Comparison of ENCODE assay signal across 7 mouse cellular contexts in genomic region chr7:44352750-44353600, GRCm38 (mm10). TPM values are rescaled to one million over a fixed set of nuclear protein-coding genes. Genes with fewer than 3 reads are reported as not detected.
A peak's percentile ranks its signal among the peaks of the same experiment; 100 is the strongest.
DNase-seq lines count a peak whose midpoint lies in the region; ATAC-seq and TF ChIP-seq lines count a peak whose summit lies in the region.

No protein-coding gene starts in this region.

- H3K27ac ChIP-seq in layer of hippocampus, adult 2 months: peak overlapping the region; percentile 75
- no peak overlapping the region for H3K27ac ChIP-seq in forebrain, embryonic 12.5 days
- no peak overlapping the region for H3K27ac ChIP-seq in midbrain, embryonic 11.5 days (ENCODE audit: low read depth, low read length)
- H3K27ac ChIP-seq in gastrocnemius, adult 2 months: no peak overlapping the region

- TF ChIP-seq CTCF in layer of hippocampus, adult 2 months (conservative IDR thresholded peaks at IDR 0.05): 0 out of 2 replicates have a peak, but pooled peaks have one; percentile 4
- no peak for TF ChIP-seq CTCF in gastrocnemius, adult 2 months (IDR thresholded peaks at IDR 0.05)

- no peak overlapping the region for H3K4me3 ChIP-seq in layer of hippocampus, adult 2 months
- peak overlapping the region; percentile 21 for H3K4me3 ChIP-seq in forebrain, embryonic 12.5 days (replicated peaks)
- peak overlapping the region; percentile 15 for H3K4me3 ChIP-seq in midbrain, embryonic 11.5 days (ENCODE audit: low read depth, low read length)
- H3K4me3 ChIP-seq in gastrocnemius, adult 2 months: no peak overlapping the region

- 2% methylated on average over 71 of the region's 71 CpGs for WGBS in forebrain, embryonic 12.5 days
- WGBS in midbrain, embryonic 11.5 days: 1% methylated on average over 65 of the region's 71 CpGs

- H3K4me2 ChIP-seq in forebrain, embryonic 12.5 days: peak overlapping the region; percentile 33
- peak overlapping the region; percentile 26 for H3K4me2 ChIP-seq in midbrain, embryonic 11.5 days

- peak in 1 of 2 experiments; percentile 21 for DNase-seq in layer of hippocampus, adult 2 months (ENCODE audit: low spot score in 2 of 2)
- no peak for DNase-seq in layer of hippocampus, postnatal 36 days
- DNase-seq in cerebellum, postnatal 25 days: peak; percentile 42 to 43
- DNase-seq in midbrain, embryonic 11.5 days (ENCODE audit: low spot score, missing footprints): peak; percentile 90
- no peak for DNase-seq in gastrocnemius, adult 2 months
- no peak for DNase-seq in spleen, adult 12 weeks (ENCODE audit: low spot score)

- H3K9ac ChIP-seq in forebrain, embryonic 12.5 days: 0 out of 2 replicates have a peak overlapping the region, but pooled peaks have one; percentile 21
- H3K9ac ChIP-seq in midbrain, embryonic 11.5 days (ENCODE audit: low read length): peak overlapping the region; percentile 12; the same call in 1 of the 2 replicates

- no peaks in the 10 kb centered on the region for H3K9me3 ChIP-seq in forebrain, embryonic 12.5 days
- H3K9me3 ChIP-seq in midbrain, embryonic 11.5 days (ENCODE audit: control insufficient read depth, low read length): no peaks in the 10 kb centered on the region

- H3K36me3 ChIP-seq in forebrain, embryonic 12.5 days (replicated peaks): no peaks in the 10 kb centered on the region
- H3K36me3 ChIP-seq in midbrain, embryonic 11.5 days (ENCODE audit: control insufficient read depth, insufficient read depth, low read length): no peaks in the 10 kb centered on the region

- peaks cover 71% of the 10 kb centered on the region for H3K4me1 ChIP-seq in forebrain, embryonic 12.5 days
- H3K4me1 ChIP-seq in midbrain, embryonic 11.5 days (ENCODE audit: control insufficient read depth, insufficient read depth, low read length): peaks cover 43% of the 10 kb centered on the region

- intact Hi-C loops in gastrocnemius, adult 2 months (cut with DNase I): no loop called here

- ATAC-seq in forebrain, embryonic 12.5 days (ENCODE audit: low FRiP score): no peak
- no peak for ATAC-seq in midbrain, embryonic 11.5 days (ENCODE audit: low FRiP score)

- H3K27me3 ChIP-seq in forebrain, embryonic 12.5 days: peaks cover 98% of the 10 kb centered on the region
- peaks cover 72% of the 10 kb centered on the region for H3K27me3 ChIP-seq in midbrain, embryonic 11.5 days (ENCODE audit: control insufficient read depth, insufficient read depth, low read length)

RNA-seq across cellular contexts. Expression of gene Syt3, which starts 30.9 kb away (rescaled TPM):
- 10 to 100 TPM; 89.4 to 95.9 TPM for total RNA-seq in layer of hippocampus, adult 2 months (2021)
- total RNA-seq in layer of hippocampus, postnatal 36 days (2021): 10 to 100 TPM; 84.8 to 92.0 TPM
- polyA plus RNA-seq in forebrain, embryonic 12.5 days (2016; fragmentation: Nextera tagmentation; extraction: Ambion mirVana): 5.5 and 6.6 TPM in 2 replicates
- polyA plus RNA-seq in midbrain, embryonic 11.5 days (2014; fragmentation: Nextera tagmentation; extraction: Ambion mirVana): 1.5 and 2.1 TPM in 2 replicates
- total RNA-seq in gastrocnemius, adult 2 months (2021): 1 to 10 TPM; 2.3 to 3.6 TPM

RNA-seq across cellular contexts. Expression of gene 1700008O03Rik, which starts 32.6 kb away (rescaled TPM):
- total RNA-seq in layer of hippocampus, adult 2 months (2021): 1 to 10 TPM; 3.0 to 3.3 TPM
- total RNA-seq in layer of hippocampus, postnatal 36 days (2021): 1 to 10 TPM; 3.1 to 3.4 TPM
- 0.86 and 1.5 TPM in 2 replicates for polyA plus RNA-seq in forebrain, embryonic 12.5 days (2016; fragmentation: Nextera tagmentation; extraction: Ambion mirVana)
- 0.31 and 1.1 TPM in 2 replicates for polyA plus RNA-seq in midbrain, embryonic 11.5 days (2014; fragmentation: Nextera tagmentation; extraction: Ambion mirVana)
- not detected for total RNA-seq in gastrocnemius, adult 2 months (2021)

RNA-seq across cellular contexts. Expression of gene Shank1, which starts 42.9 kb away (rescaled TPM):
- total RNA-seq in layer of hippocampus, adult 2 months (2021): 100 to 1,000 TPM; 647 to 698 TPM
- total RNA-seq in layer of hippocampus, postnatal 36 days (2021): 100 to 1,000 TPM; 588 to 654 TPM
- polyA plus RNA-seq in forebrain, embryonic 12.5 days (2016; fragmentation: Nextera tagmentation; extraction: Ambion mirVana): 7.7 and 8.0 TPM in 2 replicates
- polyA plus RNA-seq in midbrain, embryonic 11.5 days (2014; fragmentation: Nextera tagmentation; extraction: Ambion mirVana): 3.4 TPM in 2 replicates
- under 1 TPM; 0.31 to 0.59 TPM for total RNA-seq in gastrocnemius, adult 2 months (2021)

RNA-seq across cellular contexts. Expression of gene Clec11a, which starts 46.3 kb away (rescaled TPM):
- total RNA-seq in layer of hippocampus, adult 2 months (2021): 1 to 10 TPM; 3.0 to 3.5 TPM
- 1 to 10 TPM; 2.9 to 3.8 TPM for total RNA-seq in layer of hippocampus, postnatal 36 days (2021)
- 2.5 and 2.9 TPM in 2 replicates for polyA plus RNA-seq in forebrain, embryonic 12.5 days (2016; fragmentation: Nextera tagmentation; extraction: Ambion mirVana)
- polyA plus RNA-seq in midbrain, embryonic 11.5 days (2014; fragmentation: Nextera tagmentation; extraction: Ambion mirVana): 2.2 and 3.4 TPM in 2 replicates
- 1 to 10 TPM in 1 of 2 experiments, under 1 TPM in 1; 0.59 to 2.2 TPM for total RNA-seq in gastrocnemius, adult 2 months (2021)

Comparison
In these comparisons a context has a peak if more than half of its experiments do, and no peak if none do; other contexts are left out.
1. DNase-seq: peak in cerebellum, postnatal 25 days (2 of 2) and midbrain, embryonic 11.5 days (single experiment); none in layer of hippocampus, postnatal 36 days (0 of 2), gastrocnemius, adult 2 months (single experiment) and spleen, adult 12 weeks (single experiment).
2. H3K4me3 ChIP-seq: peak in forebrain, embryonic 12.5 days (single experiment) and midbrain, embryonic 11.5 days (single experiment); none in layer of hippocampus, adult 2 months (single experiment) and gastrocnemius, adult 2 months (single experiment).
3. RNA of gene Syt3, which starts 30.9 kb away (total RNA-seq): 89.4 to 95.9 TPM in layer of hippocampus, adult 2 months and 84.8 to 92.0 TPM in layer of hippocampus, postnatal 36 days; 2.3 to 3.6 TPM in gastrocnemius, adult 2 months; every median in the first group is over 10 times any median in the second.
4. RNA of gene Shank1, which starts 42.9 kb away (total RNA-seq): 647 to 698 TPM in layer of hippocampus, adult 2 months and 588 to 654 TPM in layer of hippocampus, postnatal 36 days; 0.31 to 0.59 TPM in gastrocnemius, adult 2 months; every median in the first group is over 100 times any median in the second.